Mouse (Mus musculus): ENCODE measurements around the gene Xpo6.

GRCm38 (mm10) chr7:126154731-126155130, 45.6 kb downstream of the Xpo6 start:
- TF ChIP-seq GATA1 (IDR thresholded peaks at IDR 0.05; ENCODE audit: borderline replicate concordance, low read length) (no peak), FLI1 (IDR thresholded peaks at IDR 0.05; ENCODE audit: low read length) (no peak)
